Mouse (Mus musculus): ENCODE measurements at regions not wholly inside any gene's neighbourhood (a gene's known extent, or its start where the extent isn't known, plus 50 kb on each side); places are given as distances from the start of the nearest gene placed in this dataset.

DNA sequence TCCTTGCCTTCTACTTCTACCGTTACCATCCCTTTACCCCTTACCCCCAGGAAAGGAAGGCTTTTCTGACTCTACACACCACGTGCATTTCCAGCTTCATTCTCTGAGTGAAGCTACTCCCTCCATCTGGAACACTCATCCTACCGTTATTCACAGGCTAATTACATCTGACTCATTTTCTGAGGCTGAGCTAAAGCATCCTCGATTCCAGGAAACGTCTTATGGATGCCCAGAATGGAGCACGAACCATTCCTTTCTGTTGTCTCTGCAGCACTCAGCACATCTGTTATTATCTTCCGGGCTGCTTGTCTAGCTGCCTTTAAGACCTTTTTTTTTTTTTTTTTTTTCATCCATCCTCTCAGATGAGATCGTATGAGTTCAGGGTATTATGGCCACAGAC, 112.5 kb upstream of the Btg1 start:
- DNase-seq = no peak

GRCm38 (mm10) chr10:96515164-96515922, 101.5 kb upstream of the Btg1 start:
- DNase-seq = no peak

DNA sequence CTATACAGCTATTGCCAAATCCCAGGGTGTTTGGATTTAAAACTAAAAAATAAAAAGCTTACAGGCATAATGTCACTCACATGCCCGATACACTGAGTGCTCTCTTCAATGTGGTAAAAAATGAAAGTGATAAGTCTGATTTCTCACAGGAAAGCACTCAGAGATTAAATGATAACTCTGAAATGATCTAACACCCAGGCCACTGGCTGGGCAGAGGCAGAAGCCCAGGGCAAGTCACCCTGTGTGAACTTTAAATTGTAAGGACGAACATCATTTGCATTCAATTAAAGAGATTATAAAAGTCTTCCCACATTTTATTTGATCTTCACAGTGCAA, 100.9 kb upstream of the Btg1 start:
- DNase-seq = no peak

DNA sequence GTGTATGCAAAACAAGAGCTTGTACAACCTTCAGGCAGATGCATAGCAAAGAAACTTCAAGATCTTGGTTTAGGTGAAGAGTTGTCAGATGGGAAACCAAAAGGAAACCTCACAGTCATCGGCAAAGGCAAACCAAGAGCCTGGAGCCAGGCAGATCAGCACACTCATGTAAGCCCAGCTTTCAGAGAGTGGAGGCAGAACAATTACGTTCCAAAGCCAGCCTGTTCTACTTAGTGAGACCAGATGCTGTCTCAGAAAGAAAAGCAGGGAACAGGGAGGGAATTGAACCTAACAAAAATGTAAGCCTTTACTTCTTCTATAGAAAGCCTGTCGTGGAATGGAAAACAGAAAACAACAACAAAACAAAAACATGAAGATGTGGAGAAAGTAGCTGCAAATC, 97.4 kb upstream of the Btg1 start:
- DNase-seq = no peak

DNA sequence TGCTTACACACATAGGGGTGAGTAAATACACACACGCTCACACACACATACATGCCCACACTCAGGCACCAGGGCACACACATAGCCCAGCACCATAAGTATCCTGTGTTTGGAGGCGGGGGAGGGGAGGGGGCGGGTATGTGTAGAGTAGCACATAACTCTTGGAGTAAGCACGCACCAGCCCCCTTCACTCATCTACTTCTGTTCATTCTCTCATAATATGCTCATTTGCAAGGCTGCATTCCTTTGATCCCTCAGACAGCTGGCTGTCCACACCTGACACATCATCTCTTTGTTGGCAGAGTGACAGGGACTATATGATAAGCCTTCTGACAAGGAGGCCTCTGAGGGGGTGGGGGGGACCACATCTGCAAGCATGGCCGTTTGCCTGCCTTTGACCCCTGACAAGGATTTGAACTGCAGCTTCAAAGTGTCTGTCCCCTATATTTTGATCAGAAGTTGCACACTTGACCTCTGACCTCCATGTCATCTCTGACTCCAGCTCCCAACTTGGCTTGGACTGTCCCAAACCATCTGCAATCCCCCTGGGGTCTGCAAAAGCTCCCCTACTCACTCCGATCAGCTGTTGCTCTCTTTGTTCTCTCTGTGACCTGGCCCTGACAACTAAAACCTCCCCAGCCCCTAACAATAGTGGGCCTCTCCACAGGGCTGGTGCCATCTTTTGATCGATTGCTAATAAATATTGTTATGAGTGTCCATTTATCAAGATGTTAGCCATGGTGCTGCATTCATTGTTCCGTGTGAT, 95.6 kb upstream of the Btg1 start:
- no peak for DNase-seq

DNA sequence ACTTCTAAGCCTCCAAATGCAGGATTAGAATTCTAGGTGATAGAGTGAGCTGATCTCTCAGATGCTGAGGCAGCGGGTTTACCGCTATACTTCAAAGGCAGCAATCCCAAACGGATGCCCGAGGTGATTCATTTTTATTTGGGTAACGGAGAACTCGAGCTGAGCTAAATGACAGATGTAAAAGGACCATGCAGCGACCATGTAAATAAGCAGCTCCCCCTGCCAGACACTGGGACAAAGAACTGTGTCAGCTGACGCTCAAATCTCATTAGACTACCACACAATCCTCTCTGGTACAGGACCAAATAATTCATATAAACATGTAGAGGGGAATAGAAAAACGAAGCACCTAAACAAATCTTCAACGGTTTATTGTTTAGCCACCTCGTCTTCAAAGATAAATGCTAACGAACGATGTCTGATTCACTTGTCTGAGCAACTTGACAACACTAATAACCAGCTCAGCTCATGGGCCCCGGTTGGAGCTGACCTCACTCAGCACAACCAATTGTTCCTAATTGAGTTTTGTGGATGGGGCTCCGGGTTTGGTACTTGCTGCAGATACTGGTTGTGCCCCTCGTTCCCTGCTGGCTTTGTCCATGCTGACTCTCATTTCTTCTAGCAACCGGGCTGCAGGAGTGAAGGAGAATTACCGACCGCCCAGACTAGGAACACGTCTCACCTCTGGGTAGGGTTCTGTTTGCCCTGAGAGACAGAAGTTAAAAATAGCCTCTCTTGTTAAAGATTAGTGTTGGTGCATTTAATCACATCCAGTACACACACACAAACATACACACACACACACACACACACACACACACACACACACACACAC, 92.6 kb upstream of the Btg1 start:
- no peak for DNase-seq

- DNase-seq = no peak
Observed at GRCm38 (mm10) chr10:96527864-96528263, 88.9 kb upstream of the Btg1 start.

GRCm38 (mm10) chr10:96534547-96535124, 82.2 kb upstream of the Btg1 start:
- no peak for DNase-seq

DNA sequence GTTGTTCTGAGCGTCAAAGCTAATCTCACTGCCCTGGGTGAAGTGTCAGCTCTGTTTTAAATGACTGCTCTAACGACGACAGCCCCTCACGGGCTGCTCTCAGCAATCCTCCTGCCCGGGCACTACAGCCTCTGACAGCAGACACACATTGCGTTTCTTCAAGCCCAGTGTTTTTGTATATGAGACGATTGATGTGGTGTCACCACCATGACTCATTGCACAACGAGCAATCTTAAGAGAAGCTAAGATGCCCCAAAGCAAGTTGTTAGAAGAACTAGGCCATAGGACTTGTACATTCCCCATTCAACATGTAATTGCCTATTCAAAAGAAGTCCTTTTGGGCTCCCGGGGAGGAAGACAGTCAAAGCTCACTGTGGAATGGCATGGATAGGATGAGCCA, 81.3 kb upstream of the Btg1 start:
- DNase-seq = no peak

DNA sequence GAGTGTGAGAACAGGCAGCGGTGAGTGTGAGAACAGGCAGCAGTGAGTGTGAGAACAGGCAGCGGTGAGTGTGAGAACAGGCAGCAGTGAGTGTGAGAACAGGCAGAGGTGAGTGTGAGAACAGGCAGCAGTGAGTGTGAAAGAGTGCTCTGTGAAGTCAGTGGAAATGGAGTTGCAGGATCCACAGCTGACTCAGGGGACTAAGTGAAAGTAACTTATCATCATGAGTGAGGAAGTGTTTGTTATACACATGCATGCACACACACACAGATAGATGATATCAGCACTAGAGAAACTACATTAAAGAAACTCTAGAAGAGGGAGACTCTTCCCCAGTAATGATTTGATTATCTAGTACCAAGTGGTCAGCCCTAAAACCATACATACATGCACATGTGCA, 76.0 kb upstream of the Btg1 start:
- no peak for DNase-seq

- DNase-seq = no peak
Observed at GRCm38 (mm10) chr10:96545312-96545711, 71.5 kb upstream of the Btg1 start.

DNA sequence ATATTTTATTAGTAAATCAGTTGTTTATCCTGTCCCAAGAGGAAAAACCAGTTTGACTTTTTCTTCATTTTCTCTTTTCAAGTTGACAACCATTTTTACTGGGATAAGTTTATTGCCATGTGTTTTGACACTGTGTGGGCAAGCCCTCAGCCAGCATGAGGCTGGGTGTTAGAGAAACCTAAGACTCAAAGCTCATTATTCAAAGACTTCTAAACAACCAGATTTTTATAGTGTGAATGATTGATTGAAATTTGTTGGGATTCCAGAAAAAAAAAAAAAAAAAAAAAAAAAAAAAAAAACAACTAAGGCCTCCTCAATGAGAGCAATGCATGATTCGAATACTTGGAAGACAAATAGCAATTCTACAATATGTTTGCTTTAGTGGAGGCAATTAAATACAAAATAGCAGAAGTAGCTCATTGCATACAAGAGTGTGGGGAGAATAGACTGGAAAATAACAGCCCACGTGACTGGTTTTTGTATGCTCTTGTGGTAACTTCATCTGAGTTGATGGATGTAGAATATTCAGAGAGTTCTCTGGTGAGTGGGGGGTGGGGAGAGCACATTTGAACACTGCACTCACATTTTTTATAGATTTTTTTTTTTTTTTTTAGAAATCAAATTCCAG, 70.9 kb upstream of the Btg1 start:
- no peak for DNase-seq

DNA sequence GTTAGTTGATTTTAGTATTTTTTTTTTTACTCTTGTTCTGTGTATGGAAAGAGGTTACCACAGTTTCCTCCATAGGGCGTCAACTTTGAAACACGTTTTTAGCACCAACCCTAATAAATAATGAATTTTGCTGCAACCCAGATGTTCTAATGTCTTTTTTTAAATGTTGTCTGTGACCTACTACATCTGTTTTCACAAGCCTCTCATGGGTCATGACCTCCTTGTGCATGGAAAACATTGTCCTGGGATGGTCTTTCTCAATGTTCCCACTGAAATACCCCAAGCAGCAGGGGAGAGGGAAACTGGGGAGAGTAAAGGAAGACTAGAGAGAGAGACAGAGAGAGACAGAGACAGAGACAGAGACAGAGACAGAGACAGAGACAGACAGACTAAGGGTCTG, 67.2 kb upstream of the Btg1 start:
- peak; percentile 11 for DNase-seq

DNA sequence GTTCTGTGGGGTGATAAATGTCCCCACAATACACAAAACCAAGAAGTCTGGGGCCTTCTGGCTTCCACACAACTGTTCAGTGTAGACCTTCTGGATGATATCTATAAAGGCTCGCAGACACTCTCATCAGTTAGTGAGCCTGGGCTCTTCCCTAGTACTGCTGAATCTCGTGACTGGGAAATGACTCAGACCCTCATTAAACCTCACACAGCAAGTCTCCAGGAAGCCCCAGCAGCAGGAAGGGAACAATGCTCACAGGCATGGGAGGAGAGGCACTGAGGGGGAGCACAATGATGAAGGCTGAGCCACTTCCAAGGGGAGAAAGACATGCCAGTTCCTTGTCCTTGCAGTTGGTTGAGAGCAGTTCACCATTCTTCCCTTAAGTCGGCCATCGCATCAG, 66.5 kb upstream of the Btg1 start:
- DNase-seq = no peak

- DNase-seq = no peak
Observed at GRCm38 (mm10) chr10:96557336-96557735, 59.5 kb upstream of the Btg1 start.

GRCm38 (mm10) chr10:96565343-96565742, 51.5 kb upstream of the Btg1 start:
- no peak for DNase-seq

All from kidney, postnatal 14 days (tissue).